Comparison of ENCODE assay signal across 9 mouse cellular contexts in the genomic region with DNA sequence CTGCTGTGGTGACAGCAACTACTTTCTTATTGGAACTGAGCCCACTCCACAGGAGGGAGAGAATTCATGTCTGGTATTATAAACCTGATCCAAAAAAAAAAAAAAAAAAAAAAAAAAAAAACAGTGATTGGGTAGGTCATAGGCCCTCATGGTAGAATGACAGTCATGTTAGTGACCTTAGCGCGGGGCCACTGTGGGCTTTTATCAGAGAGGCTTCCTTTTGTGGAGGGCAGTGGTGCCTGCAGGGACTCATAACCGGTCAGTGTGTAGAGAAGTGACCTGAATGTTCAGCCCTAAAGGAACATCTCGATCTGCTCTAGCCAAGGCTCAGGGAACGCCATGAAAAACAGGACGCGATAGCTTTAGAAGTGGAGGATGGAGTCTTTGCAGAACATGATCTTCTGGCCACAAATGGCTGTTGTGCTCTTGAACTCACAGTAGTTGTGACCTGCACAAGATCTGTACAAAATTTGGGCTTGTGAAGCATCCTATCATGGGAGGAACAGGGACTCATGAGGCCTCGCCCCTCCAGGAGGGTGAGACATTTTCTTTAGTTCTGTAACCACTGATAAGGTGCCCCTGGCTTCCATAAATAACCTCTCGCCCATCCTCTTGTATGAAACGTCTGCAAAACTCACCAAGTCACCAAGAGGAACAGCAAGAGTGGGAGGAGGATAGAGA. TPM values are rescaled to one million over a fixed set of nuclear protein-coding genes. Genes with fewer than 3 reads are reported as not detected.
DNase-seq lines count a peak whose midpoint lies in the region; ATAC-seq and TF ChIP-seq lines count a peak whose summit lies in the region.
"Had no signal": no experiment of that assay in that cellular context is flagged by ENCODE, and none has a peak within 500 bp of the region (broad histone marks: within the 10 kb centered on the region; RNA-seq: fewer than 3 reads in every experiment).

No protein-coding gene starts in this region.

- H3K4me2 ChIP-seq in limb, embryonic 14.5 days (replicated peaks; ENCODE audit: low read depth, low read length, severe bottlenecking): no peak overlapping the region
- no peak overlapping the region for H3K4me2 ChIP-seq in stomach, embryonic 14.5 days (replicated peaks; ENCODE audit: low read depth, low read length)

- H3K27me3 ChIP-seq in megakaryocyte, embryonic 14.5 days (replicated peaks): no peaks in the 10 kb centered on the region
- H3K27me3 ChIP-seq in embryonic facial prominence, embryonic 10.5 days (replicated peaks; ENCODE audit: low read depth, poor library complexity, severe bottlenecking): no peaks in the 10 kb centered on the region
- H3K27me3 ChIP-seq in limb, embryonic 14.5 days (ENCODE audit: control insufficient read depth, insufficient read depth, low read length): no peaks in the 10 kb centered on the region
- no peaks in the 10 kb centered on the region for H3K27me3 ChIP-seq in stomach, embryonic 14.5 days (ENCODE audit: control insufficient read depth, insufficient read depth, low read length)

- WGBS in embryonic facial prominence, embryonic 10.5 days: 82% methylated on average over 10 of the region's 10 CpGs
- 80% methylated on average over 10 of the region's 10 CpGs for WGBS in limb, embryonic 14.5 days
- 77% methylated on average over 10 of the region's 10 CpGs for WGBS in stomach, embryonic 14.5 days

- no peaks in the 10 kb centered on the region for H3K9me3 ChIP-seq in megakaryocyte, embryonic 14.5 days
- H3K9me3 ChIP-seq in embryonic facial prominence, embryonic 10.5 days: no peaks in the 10 kb centered on the region
- no peaks in the 10 kb centered on the region for H3K9me3 ChIP-seq in limb, embryonic 14.5 days (ENCODE audit: control insufficient read depth, low read length)
- no peaks in the 10 kb centered on the region for H3K9me3 ChIP-seq in stomach, embryonic 14.5 days (ENCODE audit: control insufficient read depth, low read depth, low read length)

- no peak for ATAC-seq in megakaryocyte, adult 5-6 weeks (ENCODE audit: poor library complexity, severe bottlenecking)
- ATAC-seq in limb, embryonic 14.5 days (ENCODE audit: low FRiP score, low read depth): no peak
- peak; percentile 53; the same call in 1 of the 2 replicates for ATAC-seq in stomach, embryonic 14.5 days (ENCODE audit: insufficient number of reproducible peaks, insufficient read depth, low FRiP score, low read depth)

- H3K27ac ChIP-seq in embryonic facial prominence, embryonic 10.5 days (replicated peaks): peak overlapping the region; percentile 35
- H3K27ac ChIP-seq in limb, embryonic 14.5 days (replicated peaks; ENCODE audit: low read depth, low read length): peak overlapping the region; percentile 75; the same call in 1 of the 2 replicates
- H3K27ac ChIP-seq in stomach, embryonic 14.5 days (ENCODE audit: low read length): no peak overlapping the region

- H3K4me1 ChIP-seq in megakaryocyte, embryonic 14.5 days: peaks cover 99% of the 10 kb centered on the region
- H3K4me1 ChIP-seq in embryonic facial prominence, embryonic 10.5 days: peaks cover 26% of the 10 kb centered on the region
- peaks cover 7% of the 10 kb centered on the region for H3K4me1 ChIP-seq in limb, embryonic 14.5 days (ENCODE audit: control insufficient read depth, insufficient read depth, low read length)
- no peaks in the 10 kb centered on the region for H3K4me1 ChIP-seq in stomach, embryonic 14.5 days (ENCODE audit: control insufficient read depth, insufficient read depth, low read length)

- H3K9ac ChIP-seq in limb, embryonic 14.5 days (ENCODE audit: low read depth, low read length, severe bottlenecking): no peak overlapping the region
- no peak overlapping the region for H3K9ac ChIP-seq in stomach, embryonic 14.5 days (replicated peaks; ENCODE audit: low read depth, low read length)

- intact Hi-C loops in gastrocnemius, postnatal 36 days (cut with DNase I): no loop called here

- peaks cover 58% of the 10 kb centered on the region for H3K36me3 ChIP-seq in megakaryocyte, embryonic 14.5 days (replicated peaks; ENCODE audit: low read length)
- H3K36me3 ChIP-seq in embryonic facial prominence, embryonic 10.5 days (replicated peaks): peaks cover 40% of the 10 kb centered on the region
- peaks cover 5% of the 10 kb centered on the region; the same call in 1 of the 2 replicates for H3K36me3 ChIP-seq in limb, embryonic 14.5 days (ENCODE audit: control insufficient read depth, insufficient read depth, low read length)
- peaks cover 5% of the 10 kb centered on the region; the same call in 1 of the 2 replicates for H3K36me3 ChIP-seq in stomach, embryonic 14.5 days (ENCODE audit: control insufficient read depth, insufficient read depth, low read length)

- no peak for DNase-seq in embryonic facial prominence, embryonic 10.5 days (ENCODE audit: low spot score)
- DNase-seq in limb, embryonic 14.5 days (ENCODE audit: low spot score): no peak
- DNase-seq in gastrocnemius, postnatal 36 days: no peak
- no peak for DNase-seq in frontal cortex, postnatal 25 days (ENCODE audit: low spot score in 2 of 2)
- DNase-seq: embryo, embryonic 11 days had no signal

- H3K4me3 ChIP-seq in megakaryocyte, embryonic 14.5 days (replicated peaks): peak overlapping the region; percentile 98
- H3K4me3 ChIP-seq in embryonic facial prominence, embryonic 10.5 days: no peak overlapping the region
- no peak overlapping the region for H3K4me3 ChIP-seq in limb, embryonic 14.5 days (replicated peaks; ENCODE audit: low read length)
- no peak overlapping the region for H3K4me3 ChIP-seq in stomach, embryonic 14.5 days (ENCODE audit: low read depth, low read length)

- no peak for TF ChIP-seq POLR2A in limb, embryonic 14.5 days (IDR thresholded peaks at IDR 0.05; ENCODE audit: borderline replicate concordance, extremely low read depth, insufficient read depth, insufficient read length)

RNA-seq across cellular contexts. Expression of a gene that starts 0.7 kb away (rescaled TPM):
- polyA plus RNA-seq in megakaryocyte, embryonic 14.5 days (2012; ENCODE audit: insufficient read depth, low replicate concordance): 78.9 and 91.5 TPM in 2 replicates
- 37.5 and 44.3 TPM in 2 replicates for total RNA-seq in megakaryocyte, adult 5-6 weeks (2015)
- total RNA-seq in megakaryocyte, adult 5-6 weeks (2017): 35.6 and 43.2 TPM in 2 replicates
- polyA plus RNA-seq in embryonic facial prominence, embryonic 10.5 days (2016; fragmentation: Nextera tagmentation; extraction: Ambion mirVana): 10.3 and 11.9 TPM in 2 replicates
- polyA plus RNA-seq in limb, embryonic 14.5 days (2012; rRNA removed): 28.2 and 33.6 TPM in 2 replicates
- polyA plus RNA-seq in limb, embryonic 14.5 days (2014; fragmentation: Nextera tagmentation; extraction: Ambion mirVana): 32.2 and 33.4 TPM in 2 replicates
- polyA plus RNA-seq in stomach, embryonic 14.5 days (2014; fragmentation: Nextera tagmentation; extraction: Ambion mirVana): 48.7 and 54.0 TPM in 2 replicates
- total RNA-seq in gastrocnemius, postnatal 36 days (2021): 1 to 10 TPM; 2.7 to 3.3 TPM

RNA-seq across cellular contexts. Expression of a gene that starts 8.2 kb away (rescaled TPM):
- 2.7 TPM in 1 of 2 replicates, not detected in the other for polyA plus RNA-seq in megakaryocyte, embryonic 14.5 days (2012; ENCODE audit: insufficient read depth, low replicate concordance)
- total RNA-seq in megakaryocyte, adult 5-6 weeks (2015): 0.18 TPM in 1 of 2 replicates, not detected in the other
- total RNA-seq in megakaryocyte, adult 5-6 weeks (2017): not detected in 2 replicates
- 2.9 and 4.4 TPM in 2 replicates for polyA plus RNA-seq in embryonic facial prominence, embryonic 10.5 days (2016; fragmentation: Nextera tagmentation; extraction: Ambion mirVana)
- 16.7 and 19.6 TPM in 2 replicates for polyA plus RNA-seq in limb, embryonic 14.5 days (2012; rRNA removed)
- 7.9 and 8.2 TPM in 2 replicates for polyA plus RNA-seq in limb, embryonic 14.5 days (2014; fragmentation: Nextera tagmentation; extraction: Ambion mirVana)
- 11.6 and 12.8 TPM in 2 replicates for polyA plus RNA-seq in stomach, embryonic 14.5 days (2014; fragmentation: Nextera tagmentation; extraction: Ambion mirVana)
- not detected for total RNA-seq in gastrocnemius, postnatal 36 days (2021)
- total RNA-seq: granulocyte monocyte progenitor cell, adult 5-6 weeks had no signal

RNA-seq across cellular contexts. Expression of a gene that starts 11.0 kb away (rescaled TPM):
- polyA plus RNA-seq in megakaryocyte, embryonic 14.5 days (2012; ENCODE audit: insufficient read depth, low replicate concordance): 270 and 880 TPM in 2 replicates
- total RNA-seq in megakaryocyte, adult 5-6 weeks (2015): 1.8 and 4.7 TPM in 2 replicates
- 2.6 and 3.2 TPM in 2 replicates for total RNA-seq in megakaryocyte, adult 5-6 weeks (2017)
- 99.3 and 112 TPM in 2 replicates for polyA plus RNA-seq in embryonic facial prominence, embryonic 10.5 days (2016; fragmentation: Nextera tagmentation; extraction: Ambion mirVana)
- 79.6 and 84.6 TPM in 2 replicates for polyA plus RNA-seq in limb, embryonic 14.5 days (2012; rRNA removed)
- polyA plus RNA-seq in limb, embryonic 14.5 days (2014; fragmentation: Nextera tagmentation; extraction: Ambion mirVana): 112 and 118 TPM in 2 replicates
- polyA plus RNA-seq in stomach, embryonic 14.5 days (2014; fragmentation: Nextera tagmentation; extraction: Ambion mirVana): 52.9 and 64.9 TPM in 2 replicates
- 1 to 10 TPM; 1.6 to 2.8 TPM for total RNA-seq in gastrocnemius, postnatal 36 days (2021)

RNA-seq across cellular contexts. Expression of a gene that starts 17.7 kb away (rescaled TPM):
- 9.9 and 23.4 TPM in 2 replicates for polyA plus RNA-seq in megakaryocyte, embryonic 14.5 days (2012; ENCODE audit: insufficient read depth, low replicate concordance)
- total RNA-seq in megakaryocyte, adult 5-6 weeks (2015): 0.33 TPM in 1 of 2 replicates, not detected in the other
- 0.51 and 1.7 TPM in 2 replicates for total RNA-seq in megakaryocyte, adult 5-6 weeks (2017)
- 4.6 and 6.5 TPM in 2 replicates for polyA plus RNA-seq in embryonic facial prominence, embryonic 10.5 days (2016; fragmentation: Nextera tagmentation; extraction: Ambion mirVana)
- polyA plus RNA-seq in limb, embryonic 14.5 days (2012; rRNA removed): 63.3 and 98.3 TPM in 2 replicates
- polyA plus RNA-seq in limb, embryonic 14.5 days (2014; fragmentation: Nextera tagmentation; extraction: Ambion mirVana): 13.0 and 20.6 TPM in 2 replicates
- 19.7 and 23.9 TPM in 2 replicates for polyA plus RNA-seq in stomach, embryonic 14.5 days (2014; fragmentation: Nextera tagmentation; extraction: Ambion mirVana)
- under 1 TPM in 1 of 2 experiments, not detected in 1; 0.17 TPM for total RNA-seq in gastrocnemius, postnatal 36 days (2021)
- total RNA-seq: granulocyte monocyte progenitor cell, adult 5-6 weeks had no signal

RNA-seq across cellular contexts. Expression of a gene that starts 21.5 kb away (rescaled TPM):
- 3.2 and 5.8 TPM in 2 replicates for polyA plus RNA-seq in megakaryocyte, embryonic 14.5 days (2012; ENCODE audit: insufficient read depth, low replicate concordance)
- not detected in 2 replicates for total RNA-seq in megakaryocyte, adult 5-6 weeks (2015)
- total RNA-seq in megakaryocyte, adult 5-6 weeks (2017): not detected in 2 replicates
- 0.41 and 0.52 TPM in 2 replicates for polyA plus RNA-seq in embryonic facial prominence, embryonic 10.5 days (2016; fragmentation: Nextera tagmentation; extraction: Ambion mirVana)
- polyA plus RNA-seq in limb, embryonic 14.5 days (2012; rRNA removed): 6.8 and 12.4 TPM in 2 replicates
- polyA plus RNA-seq in limb, embryonic 14.5 days (2014; fragmentation: Nextera tagmentation; extraction: Ambion mirVana): 0.66 and 0.76 TPM in 2 replicates
- polyA plus RNA-seq in stomach, embryonic 14.5 days (2014; fragmentation: Nextera tagmentation; extraction: Ambion mirVana): 0.20 and 0.84 TPM in 2 replicates
- not detected for total RNA-seq in gastrocnemius, postnatal 36 days (2021)
